Mouse (Mus musculus) c-Kit-negative CD71-positive TER-119-positive erythroid progenitor cells, embryonic 14.5 days (primary cell): ENCODE results near the gene Gm5039.
"Not testable (repeated sequence)": the region's sequence is repeated elsewhere in the genome, so short reads cannot be mapped to it uniquely, and the experiment has no call there.

Experiments
- DNase-seq: peaks from one replicate; pipeline ENCODE4 v3.0.0-alpha.2; 2013; ENCODE audit warnings: low read depth, low spot score

The Gm5039 gene

GRCm38 (mm10) chr12:88323926-88324325 is at the start of gene Gm5039:
Gene Gm5039 (minus strand): TSS chr12:88324026.
- not testable (repeated sequence) for DNase-seq

GRCm38 (mm10) chr12:88372018-88372417 is 48.2 kb upstream of the Gm5039 start:
- no peak for DNase-seq

GRCm38 (mm10) chr12:88370321-88370720 is 46.5 kb upstream of the Gm5039 start:
- DNase-seq, result not testable (repeated sequence)

- DNase-seq, result not testable (repeated sequence)
Measured at GRCm38 (mm10) chr12:88369690-88370089, 45.9 kb upstream of the Gm5039 start.

GRCm38 (mm10) chr12:88368618-88369017 is 44.8 kb upstream of the Gm5039 start:
- DNase-seq, result no peak

GRCm38 (mm10) chr12:88367673-88368072 is 43.8 kb upstream of the Gm5039 start:
- DNase-seq, result no peak

- DNase-seq, result no peak
Measured at GRCm38 (mm10) chr12:88361120-88361445, 37.3 kb upstream of the Gm5039 start.

GRCm38 (mm10) chr12:88360441-88361119 is 36.8 kb upstream of the Gm5039 start, which contains the start of gene Adck1:
Gene Adck1 (plus strand): TSS chr12:88360554.
- DNase-seq, result peak; percentile 52

GRCm38 (mm10) chr12:88354182-88354702 is 30.4 kb upstream of the Gm5039 start:
- DNase-seq, result no peak

- not testable (repeated sequence) for DNase-seq
Measured at GRCm38 (mm10) chr12:88341286-88341685, 17.5 kb upstream of the Gm5039 start.

- not testable (repeated sequence) for DNase-seq
Measured at GRCm38 (mm10) chr12:88336662-88337413, 13.0 kb upstream of the Gm5039 start.

- no peak for DNase-seq
Measured at GRCm38 (mm10) chr12:88314556-88314955, 9.3 kb downstream of the Gm5039 start.

- DNase-seq, result not testable (repeated sequence)
Measured at GRCm38 (mm10) chr12:88297171-88297570, 26.7 kb downstream of the Gm5039 start.

- DNase-seq, result not testable (repeated sequence)
Measured at GRCm38 (mm10) chr12:88293082-88293481, 30.7 kb downstream of the Gm5039 start.

- not testable (repeated sequence) for DNase-seq
Measured at GRCm38 (mm10) chr12:88285224-88285623, 38.6 kb downstream of the Gm5039 start.

GRCm38 (mm10) chr12:88274400-88274799 is 49.4 kb downstream of the Gm5039 start, which contains the start of gene Gm5662:
Gene Gm5662 (minus strand): TSS chr12:88274500.
- DNase-seq, result not testable (repeated sequence)
